Mouse (Mus musculus) left cerebral cortex, postnatal 10 days (tissue): ENCODE measurements at regions not wholly inside any gene's neighbourhood (a gene's known extent, or its start where the extent isn't known, plus 50 kb on each side); places are given as distances from the start of the nearest gene placed in this dataset.

ENCODE experiments used
- DNase-seq, 2 experiments: peaks; one replicate each; pipeline ENCODE4 v3.0.0; 2021 to 2022; ENCODE audit warnings: low spot score in 2 of 2, mixed read lengths in 1 of 2; ENCODE audit errors: extremely low spot score in 1 of 2
- intact Hi-C: fragments of 180-260 bp; cut with DNase I; formaldehyde crosslinking; loops from one replicate; pipeline ENCODE4 v1.15.1; 2025

DNA sequence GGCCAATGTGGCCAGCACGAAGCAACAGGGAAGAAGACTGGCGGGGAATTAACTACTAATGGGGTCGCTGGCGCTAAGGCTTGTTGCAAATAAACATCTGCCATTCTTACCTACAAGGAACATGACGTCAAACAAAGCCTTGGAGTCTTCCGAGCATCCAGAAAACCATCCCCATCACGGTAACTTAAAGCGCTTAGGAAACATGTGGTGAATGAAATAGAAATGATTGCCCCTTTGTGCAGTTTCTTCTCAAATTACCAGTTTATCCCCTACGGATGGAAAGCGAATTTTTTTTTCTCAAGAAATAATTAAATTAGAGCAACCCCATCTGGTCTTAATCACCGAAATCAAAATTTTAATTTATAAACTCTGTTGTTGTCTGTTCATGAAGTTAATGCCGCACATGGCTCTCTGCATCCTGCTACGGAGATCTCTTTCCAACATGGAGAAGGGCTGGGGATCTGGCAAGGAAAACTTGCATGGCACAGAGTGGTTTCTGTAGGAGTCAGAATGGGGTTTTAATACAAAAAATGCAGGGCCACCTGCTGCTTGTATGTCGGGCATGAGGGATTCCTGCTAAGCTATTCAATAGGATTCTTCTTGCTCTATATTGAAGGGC lies 694.9 kb downstream of the Utrn start:
- intact Hi-C loops, result no loop called here
- DNase-seq, result no peak

- no peak for DNase-seq
- intact Hi-C loops, result no loop called here
Observed at GRCm38 (mm10) chr10:12175141-12175540, 694.0 kb downstream of the Utrn start.

GRCm38 (mm10) chr10:12177482-12177881 lies 691.7 kb downstream of the Utrn start:
- no peak for DNase-seq
- intact Hi-C loops, result no loop called here

DNA sequence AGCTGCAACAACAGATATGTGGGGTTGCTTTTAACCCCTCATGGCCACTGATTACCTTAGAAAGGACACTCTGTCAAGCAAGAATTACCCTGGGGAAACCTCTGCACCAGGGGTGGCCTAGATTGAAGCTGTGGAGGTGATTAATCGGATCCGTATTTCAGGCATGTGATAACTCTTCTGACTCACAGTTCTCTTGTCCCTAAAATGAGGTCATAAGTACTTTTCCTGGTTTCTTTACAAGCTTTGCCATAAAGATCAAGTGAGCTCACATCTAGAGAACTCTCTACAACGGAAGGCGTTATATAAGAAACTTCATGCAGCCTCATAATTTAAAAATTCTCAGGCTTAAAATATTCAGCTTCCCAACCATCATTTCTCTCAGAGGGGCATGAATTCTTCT lies 688.2 kb downstream of the Utrn start:
- DNase-seq, result no peak

GRCm38 (mm10) chr10:12186918-12187639 lies 682.1 kb downstream of the Utrn start:
- intact Hi-C loops, result no loop called here

More for the DNA sequence above, 688.2 kb downstream of the Utrn start:
- intact Hi-C loops, result no loop called here

DNA sequence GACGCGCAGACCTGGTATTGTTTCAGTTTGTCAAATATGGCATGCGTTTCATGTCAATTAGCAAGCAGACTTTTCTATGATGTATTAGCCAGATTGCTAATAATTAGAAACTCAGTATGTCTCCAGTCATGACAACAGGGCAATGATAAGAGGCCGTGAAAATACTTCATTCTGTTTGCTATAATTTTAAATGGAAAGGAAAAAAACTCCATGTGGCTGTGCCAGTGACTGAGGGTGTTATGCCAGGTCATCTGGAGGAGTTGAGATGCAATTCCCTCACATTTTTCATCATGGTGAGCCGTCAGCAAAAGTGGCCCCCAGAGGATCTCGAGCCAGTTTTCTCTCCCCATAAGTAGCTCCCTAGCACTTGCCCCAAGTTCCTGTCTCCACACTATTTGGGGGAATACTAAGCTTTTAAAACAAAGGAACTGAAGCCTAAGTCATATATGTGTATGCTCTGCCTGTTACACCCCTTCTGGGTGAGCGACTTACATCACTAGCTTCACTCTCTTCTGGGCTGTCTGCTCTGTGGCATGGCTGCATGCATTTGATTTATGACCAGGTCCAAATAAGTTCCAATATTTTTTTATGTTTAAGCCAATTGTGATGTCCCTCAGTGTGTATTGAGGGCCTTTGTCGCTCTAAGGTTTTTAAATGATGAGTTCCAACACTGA lies 681.4 kb downstream of the Utrn start:
- no peak for DNase-seq

More at GRCm38 (mm10) chr10:12186918-12187639, 682.1 kb downstream of the Utrn start:
- DNase-seq, result no peak

DNA sequence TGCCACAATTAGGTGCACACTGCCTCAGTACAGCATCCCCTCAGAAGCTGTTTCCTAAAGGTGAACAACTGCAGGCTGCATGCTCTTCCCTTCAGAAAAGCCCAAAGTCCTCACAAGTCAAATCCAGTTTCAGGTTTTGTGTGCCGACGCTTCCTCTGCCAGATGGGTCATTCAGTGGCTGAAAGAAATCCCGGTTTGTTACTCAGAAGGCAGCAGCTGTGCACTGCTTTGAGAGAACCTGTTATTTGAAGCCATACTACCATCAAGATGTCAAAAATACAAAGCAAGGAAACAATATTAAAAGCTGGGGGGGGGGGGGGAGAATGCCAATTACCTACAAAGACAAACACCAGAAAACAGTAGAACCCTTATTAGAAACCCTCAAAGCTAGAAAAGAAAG lies 678.7 kb downstream of the Utrn start:
- no peak for DNase-seq
- intact Hi-C loops, result no loop called here

More for the DNA sequence above, 681.4 kb downstream of the Utrn start:
- intact Hi-C loops, result no loop called here

- DNase-seq, result no peak
- intact Hi-C loops, result no loop called here
Observed at GRCm38 (mm10) chr10:12207301-12207700, 661.9 kb downstream of the Utrn start.

GRCm38 (mm10) chr10:12210181-12210580 lies 659.0 kb downstream of the Utrn start:
- DNase-seq, result no peak
- intact Hi-C loops, result loop anchor here (10.0 kb wide), 1 partner anchor 405 kb away; no protein-coding TSS in a partner anchor

DNA sequence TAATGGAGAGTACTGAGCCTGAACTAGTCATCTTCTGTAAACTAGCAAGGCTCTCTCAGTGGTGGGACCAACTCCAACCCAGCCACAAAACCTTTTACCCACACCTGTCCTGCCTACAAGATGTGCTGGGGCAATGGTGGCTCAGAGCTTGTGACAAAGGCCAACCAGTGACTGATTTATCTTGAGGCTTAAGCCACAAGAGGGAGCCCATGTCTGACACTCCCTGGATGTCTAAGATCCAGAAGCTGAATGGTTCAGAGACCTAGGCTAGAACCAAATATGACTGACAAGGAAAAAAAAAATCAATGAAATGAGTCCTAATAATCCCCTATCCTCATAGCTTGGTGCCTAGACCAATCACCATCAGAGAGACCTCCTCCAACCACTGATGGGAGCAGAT lies 650.3 kb downstream of the Utrn start:
- intact Hi-C loops, result loop anchor here (10.0 kb wide), 1 partner anchor 396 kb away; no protein-coding TSS in a partner anchor

GRCm38 (mm10) chr10:12234141-12234540 lies 635.0 kb downstream of the Utrn start:
- intact Hi-C loops, result no loop called here
- DNase-seq, result no peak

More for the DNA sequence above, 650.3 kb downstream of the Utrn start:
- DNase-seq, result no peak

DNA sequence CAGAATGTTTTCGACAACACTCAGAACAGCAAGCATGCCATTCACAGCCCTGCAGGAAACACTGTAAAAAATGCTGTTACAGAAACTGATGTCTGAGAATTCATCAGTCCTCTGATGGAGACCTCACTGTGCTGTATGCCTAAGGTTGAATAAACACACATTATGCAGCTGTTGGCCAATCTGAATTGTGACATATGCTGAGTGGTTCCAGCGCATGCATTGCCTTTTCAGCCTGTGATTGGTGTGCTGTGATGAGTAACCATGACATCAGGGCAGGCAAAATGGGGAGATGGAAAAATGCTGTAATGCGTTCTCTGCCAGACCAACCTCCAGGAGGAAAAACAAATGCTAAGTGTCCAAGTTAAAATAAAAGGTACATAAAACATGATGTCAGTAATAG lies 620.3 kb downstream of the Utrn start:
- DNase-seq, result no peak
- intact Hi-C loops, result no loop called here

- intact Hi-C loops, result no loop called here
- no peak for DNase-seq
Observed at GRCm38 (mm10) chr10:12253274-12253673, 615.9 kb downstream of the Utrn start.

GRCm38 (mm10) chr10:12285679-12286078 lies 583.5 kb downstream of the Utrn start:
- DNase-seq, result no peak
- intact Hi-C loops, result no loop called here

- DNase-seq, result no peak
- intact Hi-C loops, result no loop called here
Observed at GRCm38 (mm10) chr10:12298887-12299286, 570.3 kb downstream of the Utrn start.

DNA sequence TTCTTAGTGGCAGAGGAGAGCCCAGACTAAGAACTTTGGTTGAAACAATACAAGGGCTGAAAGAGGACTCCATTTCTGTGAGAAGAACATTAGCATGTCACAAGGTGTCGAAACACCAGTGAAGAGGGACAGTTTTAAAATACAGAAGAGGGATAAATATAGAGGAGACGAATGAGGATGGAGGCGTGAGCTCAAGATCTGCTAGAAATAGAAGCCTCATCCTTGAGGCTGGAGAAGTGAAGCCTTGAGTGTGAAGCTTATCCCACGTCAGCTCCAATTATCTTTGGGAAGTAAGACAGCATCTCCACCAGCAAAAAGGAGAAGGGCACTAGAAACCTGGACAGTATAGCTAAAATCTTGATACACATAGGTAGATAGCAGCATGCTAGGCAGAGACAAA lies 566.8 kb downstream of the Utrn start:
- intact Hi-C loops, result no loop called here
- peak in 1 of 2 experiments; percentile 8 for DNase-seq

DNA sequence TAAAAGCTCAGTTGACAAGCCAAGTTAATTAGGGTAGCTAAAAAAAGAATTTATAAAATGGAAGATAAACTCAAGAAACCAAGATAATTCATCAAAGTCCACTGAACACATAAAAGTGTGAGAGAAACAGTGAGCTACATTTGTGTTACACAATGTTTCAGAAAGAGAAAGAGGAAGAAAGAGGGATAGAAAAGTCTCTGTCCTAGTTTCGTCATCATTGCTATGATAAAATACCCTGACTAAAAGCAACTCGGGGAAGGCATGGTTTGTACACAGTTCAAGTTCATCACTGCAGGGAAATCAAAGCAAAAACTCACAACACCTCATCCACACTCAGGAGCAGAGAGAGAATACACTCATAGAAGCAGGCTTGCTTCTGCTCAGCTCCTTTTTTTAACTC lies 548.9 kb downstream of the Utrn start:
- intact Hi-C loops, result no loop called here
- no peak for DNase-seq
